Mouse (Mus musculus) liver, embryonic 14.5 days (tissue): ENCODE measurements around the gene Fgfr1op2. TPM values are rescaled to one million over a fixed set of nuclear protein-coding genes. Genes with fewer than 3 reads are reported as not detected.
A peak's percentile ranks its signal among the peaks of the same experiment; 100 is the strongest.

Experiments used
- ATAC-seq: fragments of 200-750 bp; cut with Nextera tagmentation; 2 replicates; pipeline ENCODE4 v1.8.0; 2017; ENCODE audit warnings: moderate number of reproducible peaks, mild to moderate bottlenecking, moderate library complexity; ENCODE audit not compliant: insufficient read depth
- DNase-seq, 3 experiments: peaks; one replicate each; pipeline ENCODE4 v3.0.0-alpha.2; 2012 to 2013; ENCODE audit warnings: low read depth in 3 of 3, low spot score in 3 of 3
- H3K27ac ChIP-seq: fragments of 300-500 bp; sonication (generic); 2 replicates; pipeline ENCODE4 v1.5.1; 2014; ENCODE audit warnings: moderate library complexity, mild to moderate bottlenecking, control low read depth, inconsistent platforms
- H3K27me3 ChIP-seq: fragments of 300-500 bp; sonication (generic); 2 replicates; pipeline ENCODE4 v1.6.1; 2014; ENCODE audit warnings: mild to moderate bottlenecking, low read length, moderate library complexity; ENCODE audit not compliant: control insufficient read depth, insufficient read depth
- H3K36me3 ChIP-seq: fragments of 300-500 bp; sonication (generic); replicated peaks from 2 replicates; pipeline ENCODE4 v1.6.1; 2014; ENCODE audit warnings: low read depth; ENCODE audit not compliant: control insufficient read depth, insufficient read depth
- H3K4me1 ChIP-seq, 2 experiments: fragments of 200-500 bp in 1 of 2; fragments of 300-500 bp in 1 of 2; sonication (generic) in 1 of 2; replicated peaks; 2 replicates each; pipeline ENCODE4 v1.6.1; 2012 to 2014; ENCODE audit warnings: antibody characterized with exemption in 1 of 2, inconsistent platforms in 1 of 2, low read length in 1 of 2; ENCODE audit not compliant: control insufficient read depth in 2 of 2, insufficient read depth in 2 of 2
- H3K4me2 ChIP-seq: fragments of 300-500 bp; sonication (generic); 2 replicates; pipeline ENCODE4 v1.6.1; 2014; ENCODE audit warnings: low read depth, mild to moderate bottlenecking, control low read depth, moderate library complexity
- H3K4me3 ChIP-seq, 2 experiments: fragments of 200-500 bp in 1 of 2; fragments of 300-500 bp in 1 of 2; sonication (generic) in 1 of 2; 2 replicates each; pipeline ENCODE4 v1.5.1; 2012 to 2014; ENCODE audit warnings: low read depth in 2 of 2, low read length in 2 of 2, mild to moderate bottlenecking in 2 of 2, control low read depth in 1 of 2, inconsistent platforms in 1 of 2, moderate library complexity in 1 of 2; ENCODE audit not compliant: insufficient read depth in 1 of 2
- H3K9ac ChIP-seq: fragments of 300-500 bp; sonication (generic); replicated peaks from 2 replicates; pipeline ENCODE4 v1.6.1; 2014; ENCODE audit warnings: mild to moderate bottlenecking, control low read depth, moderate library complexity
- H3K9me3 ChIP-seq: fragments of 300-500 bp; sonication (generic); 2 replicates; pipeline ENCODE4 v1.6.1; 2016; ENCODE audit warnings: low read length, mixed read lengths; ENCODE audit not compliant: control insufficient read depth
- CTCF ChIP-seq: IDR thresholded peaks from 2 replicates; pipeline ENCODE4 v1.5.1; 2016; ENCODE audit warnings: antibody characterized with exemption, low read depth, control low read depth
- EP300 ChIP-seq: IDR thresholded peaks from 2 replicates; pipeline ENCODE4 v1.6.1; 2016; ENCODE audit warnings: antibody characterized with exemption, low read depth
- WGBS: fragments of 180-500 bp; shearing (Covaris S2); extraction: QIAGEN DNeasy Blood & Tissue Kit; methylation state at CpG from one replicate; pipeline ENCODE4 v1.1.7; 2014; ENCODE audit not compliant: insufficient replicate concordance; 5-methylcytosine and 5-hydroxymethylcytosine counted together
- polyA plus RNA-seq, 2 experiments: library from polyadenylated mRNA; depleted of rRNA in 1 of 2; stranded (reverse) in 1 of 2; unstranded in 1 of 2; fragments of >200 nt; fragmentation: Nextera tagmentation in 1 of 2; extraction: Ambion mirVana in 1 of 2; gene quantifications; 2 replicates each; pipeline versions ENCODE4 v1.2.1 to v1.2.3; 2012 to 2014

The Fgfr1op2 gene
- polyA plus RNA-seq, 2 experiments, result 42.1 to 92.6 TPM

DNA sequence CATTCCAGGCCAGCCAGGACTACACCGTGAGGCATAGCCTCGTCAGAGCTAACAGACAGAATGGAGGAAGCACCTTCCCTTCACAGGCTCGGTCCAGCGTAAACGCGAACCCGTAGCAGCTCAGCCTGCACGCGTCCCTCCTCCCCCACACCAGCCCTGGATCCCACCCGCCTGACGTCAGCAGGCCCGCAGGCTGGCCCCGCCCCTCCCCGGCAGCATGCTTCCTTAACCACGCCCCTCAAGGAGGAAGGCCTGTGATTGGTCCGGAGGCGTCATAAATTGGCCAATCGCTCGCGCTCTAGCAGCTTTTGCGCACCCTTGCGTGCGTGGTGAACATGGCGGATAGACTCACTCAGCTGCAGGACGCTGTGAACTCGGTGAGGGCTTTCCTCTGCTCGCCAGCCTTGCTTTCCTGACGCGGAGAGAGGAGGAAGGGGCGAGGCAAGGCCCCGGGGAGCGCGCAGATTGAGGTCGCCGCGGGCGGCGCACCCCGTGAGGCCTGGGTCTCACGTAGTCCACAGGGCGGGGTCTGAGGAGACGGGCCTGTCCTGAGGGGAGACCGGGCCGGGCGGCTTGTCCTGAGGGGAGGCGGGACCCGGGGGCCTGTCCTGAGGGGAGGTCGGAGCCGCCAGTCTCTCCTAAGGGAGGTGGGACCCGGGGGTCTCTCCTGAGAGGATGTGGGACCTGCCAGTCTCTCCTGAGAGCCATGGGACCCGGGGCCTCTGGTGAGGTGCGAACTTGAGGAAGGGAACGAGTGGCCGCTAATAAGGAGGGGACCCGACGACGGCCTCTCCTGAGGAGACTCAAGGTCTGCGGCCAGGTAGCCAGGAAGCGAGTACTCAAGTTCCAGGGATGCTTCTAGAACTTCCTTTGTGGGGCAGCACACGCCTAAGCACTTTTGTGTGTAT, 65.5 kb downstream of the Fgfr1op2 start, which contains the start of the genes Med21 and Tm7sf3:
Med21 (plus strand) TSS at position 272 of the 908 bp plus-strand sequence.
Tm7sf3 (minus strand) TSS at position 549 of the 908 bp plus-strand sequence.
- Histone ChIP-seq H3K27me3 (no peaks in the 10 kb centered on the region), H3K36me3 (no peaks in the 10 kb centered on the region), H3K27ac (peak within 1 kb of the TSS; percentile 75), H3K9ac (peak within 1 kb of the TSS; percentile 91), H3K4me3 (peak within 1 kb of the TSS; percentile 75 to 84), H3K9me3 (no peaks in the 10 kb centered on the region), H3K4me2 (peak within 1 kb of the TSS; percentile 95), H3K4me1 (peaks cover 28 to 30% of the 10 kb centered on the region in 2 experiments)
- ATAC-seq (peak; percentile 90), DNase-seq (peak; percentile 97 to 98 (median 97))
- TF ChIP-seq EP300 (no peak), CTCF (peak; percentile 63)
- WGBS, result 1% methylated on average over 60 of the region's 60 CpGs

DNA sequence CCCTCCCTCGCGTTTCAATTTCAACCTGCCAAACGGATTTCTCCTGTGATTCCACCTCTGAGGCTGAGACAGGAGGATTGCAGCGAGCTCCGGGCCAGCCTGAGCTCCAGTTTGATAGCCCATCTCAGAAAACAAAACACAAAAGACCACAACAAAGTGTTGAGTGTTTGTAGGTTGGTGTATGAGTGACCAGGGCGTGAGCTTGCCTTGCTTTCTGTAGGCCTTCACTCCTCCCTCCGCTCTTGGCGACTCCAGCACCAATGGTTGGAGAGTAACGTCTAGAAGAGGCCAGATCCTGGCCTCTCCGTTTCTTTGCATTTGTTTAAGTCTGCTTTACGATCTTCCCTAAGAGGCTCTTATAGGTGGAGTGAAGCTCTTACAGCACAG, 66.2 kb downstream of the Fgfr1op2 start:
- TF ChIP-seq EP300 (no peak), CTCF (no peak)
- ATAC-seq (peak; percentile 20; the same call in 1 of the 2 replicates), DNase-seq (no peak)
- Histone ChIP-seq H3K27me3 (no peaks in the 10 kb centered on the region), H3K27ac (peak overlapping the region; percentile 75), H3K4me1 (peaks cover 28 to 30% of the 10 kb centered on the region in 2 experiments), H3K9me3 (no peaks in the 10 kb centered on the region), H3K4me3 (peak overlapping the region; percentile 75 to 84), H3K4me2 (peak overlapping the region; percentile 95), H3K36me3 (no peaks in the 10 kb centered on the region), H3K9ac (peak overlapping the region; percentile 91)
- WGBS, result 15% methylated on average over 11 of the region's 11 CpGs

Other genes with a start within 250 kb of the Fgfr1op2 start
- gene Itpr2, start 75.0 kb upstream of the Fgfr1op2 start, polyA plus RNA-seq (2012; rRNA removed), result 0.53 and 0.64 TPM in 2 replicates
- gene Itpr2, start 75.0 kb upstream of the Fgfr1op2 start, polyA plus RNA-seq (2014; fragmentation: Nextera tagmentation; extraction: Ambion mirVana), result 1.7 and 2.5 TPM in 2 replicates
- gene Ints13, start 632 bp downstream of the Fgfr1op2 start, polyA plus RNA-seq (2012; rRNA removed), result 14.7 and 23.2 TPM in 2 replicates
- 27.8 and 29.0 TPM in 2 replicates for gene Ints13, start 632 bp downstream of the Fgfr1op2 start, polyA plus RNA-seq (2014; fragmentation: Nextera tagmentation; extraction: Ambion mirVana)
- gene Med21, start 65.3 kb downstream of the Fgfr1op2 start, polyA plus RNA-seq (2012; rRNA removed), result 34.7 and 44.7 TPM in 2 replicates
- gene Med21, start 65.3 kb downstream of the Fgfr1op2 start, polyA plus RNA-seq (2014; fragmentation: Nextera tagmentation; extraction: Ambion mirVana), result 64.1 and 65.8 TPM in 2 replicates
- 9.4 and 11.2 TPM in 2 replicates for gene Tm7sf3, start 65.6 kb downstream of the Fgfr1op2 start, polyA plus RNA-seq (2012; rRNA removed)
- gene Tm7sf3, start 65.6 kb downstream of the Fgfr1op2 start, polyA plus RNA-seq (2014; fragmentation: Nextera tagmentation; extraction: Ambion mirVana), result 24.8 and 27.6 TPM in 2 replicates
- 1.3 and 1.7 TPM in 2 replicates for gene Stk38l, start 147.8 kb downstream of the Fgfr1op2 start, polyA plus RNA-seq (2012; rRNA removed)
- gene Stk38l, start 147.8 kb downstream of the Fgfr1op2 start, polyA plus RNA-seq (2014; fragmentation: Nextera tagmentation; extraction: Ambion mirVana), result 3.8 and 4.4 TPM in 2 replicates
- 0.47 and 0.49 TPM in 2 replicates for gene Arntl2, start 218.9 kb downstream of the Fgfr1op2 start, polyA plus RNA-seq (2012; rRNA removed)
- gene Arntl2, start 218.9 kb downstream of the Fgfr1op2 start, polyA plus RNA-seq (2014; fragmentation: Nextera tagmentation; extraction: Ambion mirVana), result 0.08 and 0.10 TPM in 2 replicates